Mouse (Mus musculus) spleen, adult 2 months (tissue): Measurements from ENCODE around the gene Pagr1a.

Experiments
- CTCF ChIP-seq: fragments of 200-500 bp; IDR thresholded peaks from 2 replicates; pipeline ENCODE4 v1.5.1; 2011; ENCODE audit warnings: mild to moderate bottlenecking, inconsistent platforms; ENCODE audit not compliant: insufficient read depth, insufficient read length, insufficient replicate concordance; ENCODE audit errors: extremely low read depth
- POLR2A ChIP-seq: fragments of 200-500 bp; IDR thresholded peaks from 2 replicates; pipeline ENCODE4 v1.6.1; 2011; ENCODE audit warnings: low read depth, low read length, inconsistent platforms

GRCm38 (mm10) chr7:127025556-127026160, 8.5 kb upstream of the Pagr1a start:
- no peak for TF ChIP-seq POLR2A
- no peak for TF ChIP-seq CTCF
